Mouse (Mus musculus) central nervous system, embryonic 14 days (tissue): ENCODE measurements around the gene Epc2. TPM values are rescaled to one million over a fixed set of nuclear protein-coding genes. Genes with fewer than 3 reads are reported as not detected.

ENCODE experiments used
- polyA plus RNA-seq: library from polyadenylated mRNA; depleted of rRNA; stranded (reverse); fragments of >200 nt; gene quantifications from 2 replicates; pipeline ENCODE4 v1.2.3, GENCODE M21; 2012; rRNA removed

Epc2 gene
- polyA plus RNA-seq = 29.1 and 33.4 TPM in 2 replicates

DNA sequence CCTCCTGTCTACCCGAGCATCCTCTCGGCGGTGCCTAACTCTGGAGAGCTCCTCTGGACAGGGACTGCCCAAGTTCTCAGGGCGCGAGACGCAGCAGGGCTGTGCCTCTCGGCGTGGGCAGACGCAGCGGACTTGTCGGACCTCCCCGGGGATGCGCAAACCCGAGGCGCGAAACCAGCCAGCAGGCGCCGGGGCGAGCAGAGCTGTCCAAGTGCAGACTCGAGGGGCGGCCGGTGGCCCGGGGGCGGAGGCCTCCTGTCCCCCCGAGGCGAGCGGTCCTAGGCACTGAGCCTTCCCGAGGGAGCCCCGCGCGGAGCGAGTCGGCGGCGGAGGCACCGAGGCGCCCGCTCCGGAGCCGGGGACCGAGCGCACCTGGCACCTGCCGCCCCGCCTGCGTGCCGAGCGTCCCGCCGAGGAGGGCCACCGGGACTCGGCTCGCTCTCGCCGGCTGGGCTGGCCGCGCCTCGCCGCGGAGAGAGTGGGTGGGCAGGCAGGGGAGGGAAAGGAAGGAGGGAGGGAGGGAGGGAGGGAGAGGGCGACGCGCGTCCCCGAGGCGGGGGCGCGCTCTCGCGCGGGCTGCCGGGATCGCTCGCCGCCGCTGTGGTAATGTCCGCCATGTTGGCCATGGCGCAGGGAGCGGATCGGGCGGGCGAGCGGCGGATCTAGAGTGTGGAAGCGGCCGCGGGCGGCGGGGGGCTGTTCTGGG, at the start of gene Epc2:
TSS of gene Epc2 (plus strand) at position 556 of the 706 bp plus-strand sequence.

Other genes starting within 250 kb of the Epc2 start
- gene Kif5c, start 167.8 kb downstream of the Epc2 start, polyA plus RNA-seq = 164 and 180 TPM in 2 replicates